Mouse (Mus musculus) kidney, adult 18-20 months (tissue): Measurements from ENCODE around the gene Rps27a.
"Not testable (repeated sequence)": the region's sequence is repeated elsewhere in the genome, so short reads cannot be mapped to it uniquely, and the experiment has no call there.

Source experiments
- DNase-seq: peaks from one replicate; pipeline ENCODE4 v3.0.0; 2021

The Rps27a gene

GRCm38 (mm10) chr11:29547752-29548503 lies at the start of gene Rps27a, which contains the start of gene Clhc1:
Rps27a (minus strand) TSS chr11:29548109.
Clhc1 (plus strand) TSS chr11:29547950.
- peak; percentile 96 for DNase-seq

- no peak for DNase-seq
Measured at GRCm38 (mm10) chr11:29597159-29597558, 49.2 kb upstream of the Rps27a start.

GRCm38 (mm10) chr11:29595217-29595616 lies 47.3 kb upstream of the Rps27a start:
- no peak for DNase-seq

GRCm38 (mm10) chr11:29579610-29580009 lies 31.7 kb upstream of the Rps27a start:
- DNase-seq = no peak

- DNase-seq = no peak
Measured at GRCm38 (mm10) chr11:29572656-29573055, 24.7 kb upstream of the Rps27a start.

GRCm38 (mm10) chr11:29571536-29571935 lies 23.6 kb upstream of the Rps27a start:
- no peak for DNase-seq

- no peak for DNase-seq
Measured at GRCm38 (mm10) chr11:29563406-29563805, 15.5 kb upstream of the Rps27a start.

- DNase-seq = no peak
Measured at GRCm38 (mm10) chr11:29560990-29561389, 13.1 kb upstream of the Rps27a start.

GRCm38 (mm10) chr11:29560452-29560851 lies 12.5 kb upstream of the Rps27a start:
- no peak for DNase-seq

- DNase-seq = no peak
Measured at GRCm38 (mm10) chr11:29549425-29549778, 1.5 kb upstream of the Rps27a start.

- no peak for DNase-seq
Measured at GRCm38 (mm10) chr11:29548504-29549424, 855 bp upstream of the Rps27a start.

GRCm38 (mm10) chr11:29547249-29547751 lies 609 bp downstream of the Rps27a start:
- no peak for DNase-seq

GRCm38 (mm10) chr11:29546762-29547161 lies 1.1 kb downstream of the Rps27a start:
- DNase-seq = no peak

- DNase-seq = not testable (repeated sequence)
Measured at GRCm38 (mm10) chr11:29546297-29546696, 1.6 kb downstream of the Rps27a start.

GRCm38 (mm10) chr11:29545150-29545752 lies 2.7 kb downstream of the Rps27a start:
- DNase-seq = not testable (repeated sequence)

GRCm38 (mm10) chr11:29544225-29544945 lies 3.5 kb downstream of the Rps27a start:
- no peak for DNase-seq

- no peak for DNase-seq
Measured at GRCm38 (mm10) chr11:29538201-29538600, 9.7 kb downstream of the Rps27a start.

GRCm38 (mm10) chr11:29525988-29526794 lies 21.7 kb downstream of the Rps27a start, which contains the start of gene Mtif2:
Mtif2 (plus strand) TSS chr11:29526408.
- peak; percentile 86 for DNase-seq

- DNase-seq = peak; percentile 92
Measured at GRCm38 (mm10) chr11:29514682-29515412, 33.1 kb downstream of the Rps27a start, which contains the start of gene Prorsd1. Prorsd1 (minus strand) TSS chr11:29515033.

GRCm38 (mm10) chr11:29514325-29514681 lies 33.6 kb downstream of the Rps27a start:
- DNase-seq = no peak
